Mouse (Mus musculus) left cerebral cortex, postnatal 10 days (tissue): ENCODE measurements around the gene Ovol3. TPM values are rescaled to one million over a fixed set of nuclear protein-coding genes. Genes with fewer than 3 reads are reported as not detected.
"Not testable (repeated sequence)": the region's sequence is repeated elsewhere in the genome, so short reads cannot be mapped to it uniquely, and the experiment has no call there.

ENCODE experiments used
- DNase-seq, 2 experiments: peaks; one replicate each; pipeline ENCODE4 v3.0.0; 2021 to 2022; ENCODE audit warnings: low spot score in 2 of 2, mixed read lengths in 1 of 2; ENCODE audit errors: extremely low spot score in 1 of 2
- intact Hi-C: fragments of 180-260 bp; cut with DNase I; formaldehyde crosslinking; loops from one replicate; pipeline ENCODE4 v1.15.1; 2025
- total RNA-seq, 2 experiments: library from RNA; stranded (reverse); gene quantifications; 2 replicates each; pipeline ENCODE4 v1.2.3; 2021

The Ovol3 gene
- total RNA-seq, 2 experiments from 2014 or later, result not detected

- peak; percentile 99 for DNase-seq
- intact Hi-C loops, result loop anchor here (5.0 kb wide), 1 partner anchor 60 kb away; the partner anchor contains the start of gene Clip3
Measured at GRCm38 (mm10) chr7:30231669-30232454, 3.7 kb downstream of the Ovol3 start, which contains the start of the genes Polr2i and Tbcb. TSS of gene Polr2i (plus strand) at chr7:30231948. TSS of gene Tbcb (minus strand) at chr7:30232272.

GRCm38 (mm10) chr7:30231328-30231668, 4.2 kb downstream of the Ovol3 start:
- intact Hi-C loops, result loop anchor here (5.0 kb wide), 1 partner anchor 61 kb away; the partner anchor contains the start of gene Clip3

GRCm38 (mm10) chr7:30224206-30224605, 11.3 kb downstream of the Ovol3 start:
- intact Hi-C loops, result no loop called here
- DNase-seq, result no peak

More at GRCm38 (mm10) chr7:30231328-30231668, 4.2 kb downstream of the Ovol3 start:
- DNase-seq, result peak in 1 of 2 experiments; percentile 56

GRCm38 (mm10) chr7:30222205-30222604, 13.3 kb downstream of the Ovol3 start:
- DNase-seq, result no peak
- intact Hi-C loops, result no loop called here

- intact Hi-C loops, result no loop called here
- DNase-seq, result no peak
Measured at GRCm38 (mm10) chr7:30221433-30221832, 14.1 kb downstream of the Ovol3 start.

GRCm38 (mm10) chr7:30220008-30220356, 15.5 kb downstream of the Ovol3 start:
- intact Hi-C loops, result no loop called here
- no peak for DNase-seq

- intact Hi-C loops, result loop anchor here (5.0 kb wide), 1 partner anchor 37 kb away; the partner anchor contains the start of gene Cox7a1
- no peak for DNase-seq
Measured at GRCm38 (mm10) chr7:30219293-30220007, 16.1 kb downstream of the Ovol3 start.

- DNase-seq, result no peak
- intact Hi-C loops, result loop anchor here (5.0 kb wide), 1 partner anchor 35 kb away; the partner anchor contains the start of gene Cox7a1
Measured at GRCm38 (mm10) chr7:30217277-30217676, 18.2 kb downstream of the Ovol3 start.

- DNase-seq, result peak; percentile 67 to 84
- intact Hi-C loops, result loop anchor here (5.0 kb wide), 1 partner anchor 34 kb away; the partner anchor contains the start of gene Cox7a1
Measured at GRCm38 (mm10) chr7:30216723-30217151, 18.8 kb downstream of the Ovol3 start.

- intact Hi-C loops, result loop anchor here (5.0 kb wide), 1 partner anchor 34 kb away; the partner anchor contains the start of gene Cox7a1
- no peak for DNase-seq
Measured at GRCm38 (mm10) chr7:30215875-30216274, 19.6 kb downstream of the Ovol3 start.

- intact Hi-C loops, result no loop called here
- DNase-seq, result no peak
Measured at GRCm38 (mm10) chr7:30213881-30214280, 21.6 kb downstream of the Ovol3 start.

GRCm38 (mm10) chr7:30211025-30211424, 24.5 kb downstream of the Ovol3 start:
- intact Hi-C loops, result no loop called here
- no peak for DNase-seq

GRCm38 (mm10) chr7:30206364-30206763, 29.2 kb downstream of the Ovol3 start:
- intact Hi-C loops, result not testable (repeated sequence)

GRCm38 (mm10) chr7:30205383-30205782, 30.1 kb downstream of the Ovol3 start:
- intact Hi-C loops, result no loop called here
- peak in 1 of 2 experiments; percentile 57 for DNase-seq

More at GRCm38 (mm10) chr7:30206364-30206763, 29.2 kb downstream of the Ovol3 start:
- not testable (repeated sequence) for DNase-seq

- no peak for DNase-seq
- intact Hi-C loops, result no loop called here
Measured at GRCm38 (mm10) chr7:30204380-30204779, 31.1 kb downstream of the Ovol3 start.

- intact Hi-C loops, result no loop called here
- no peak for DNase-seq
Measured at GRCm38 (mm10) chr7:30202895-30203690, 32.4 kb downstream of the Ovol3 start.

GRCm38 (mm10) chr7:30200661-30201060, 34.9 kb downstream of the Ovol3 start:
- intact Hi-C loops, DNase-seq: not testable (repeated sequence)

GRCm38 (mm10) chr7:30200200-30200599, 35.3 kb downstream of the Ovol3 start:
- no peak for DNase-seq
- intact Hi-C loops, result no loop called here
